Mouse (Mus musculus) heart, adult 2 months (tissue): ENCODE results near the gene Gtpbp4.

Source experiments
- CTCF ChIP-seq: fragments of 200-600 bp; IDR thresholded peaks from 2 replicates; pipeline ENCODE4 v1.8.1; 2022; ENCODE audit warnings: antibody characterized with exemption, mild to moderate bottlenecking, moderate library complexity
- EP300 ChIP-seq: fragments of 200-500 bp; IDR thresholded peaks from 2 replicates; pipeline ENCODE4 v1.6.1; 2011; ENCODE audit warnings: low read depth, low read length, control low read depth; ENCODE audit not compliant: insufficient read depth
- POLR2A ChIP-seq: fragments of 200-500 bp; IDR thresholded peaks from 2 replicates; pipeline ENCODE4 v1.6.1; 2011; ENCODE audit warnings: mild to moderate bottlenecking, low read depth, low read length, control low read depth; ENCODE audit not compliant: insufficient read depth

DNA sequence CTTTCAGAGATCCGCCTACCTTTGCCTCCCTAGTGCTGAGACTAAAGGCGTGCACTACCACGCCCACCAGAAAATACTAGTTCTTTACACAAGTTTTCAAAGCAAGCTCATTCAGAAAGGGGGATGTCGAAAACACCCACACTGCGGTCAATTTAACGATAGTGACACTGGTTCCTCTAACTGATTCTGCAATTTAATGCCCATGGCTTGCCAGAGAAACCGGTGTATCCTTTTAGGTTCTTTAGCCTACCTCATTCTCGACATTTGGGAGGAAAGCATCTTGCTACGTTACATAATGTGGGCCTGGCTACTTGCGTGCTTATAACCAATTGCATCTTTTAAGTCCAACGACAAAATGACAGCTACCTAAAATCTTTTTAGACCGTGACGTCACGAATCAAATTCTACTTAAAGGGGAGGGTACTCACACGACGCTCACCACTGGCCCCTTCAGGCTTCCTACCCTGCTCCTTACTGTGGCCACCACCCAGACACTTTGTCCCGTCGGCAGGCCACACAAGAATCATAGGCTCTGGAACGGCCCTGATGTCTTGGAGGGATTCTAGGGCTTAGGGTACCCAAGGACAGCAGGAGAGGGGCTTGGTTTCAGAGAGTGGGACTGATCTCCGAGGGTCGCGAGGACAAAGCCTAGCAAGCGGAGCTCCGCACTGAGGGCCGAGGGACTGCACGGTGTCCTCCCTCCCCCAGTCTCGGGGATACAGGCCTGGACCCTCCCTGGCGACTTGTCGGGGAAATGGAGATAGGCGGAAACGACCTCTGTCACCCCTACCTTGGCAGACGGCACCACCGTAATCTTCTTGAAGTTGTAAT is 509 bp downstream of the Gtpbp4 start:
- TF ChIP-seq CTCF (no peak), POLR2A (no peak), EP300 (no peak)
